Mouse (Mus musculus) embryonic facial prominence, embryonic 13.5 days (tissue): Measurements from ENCODE around the gene Acot7. TPM values are rescaled to one million over a fixed set of nuclear protein-coding genes. Genes with fewer than 3 reads are reported as not detected.
A peak's percentile ranks its signal among the peaks of the same experiment; 100 is the strongest.

ENCODE experiments used
- ATAC-seq: fragments of 200-750 bp; cut with Nextera tagmentation; 2 replicates; pipeline ENCODE4 v1.8.0; 2017; ENCODE audit warnings: low read depth; ENCODE audit not compliant: insufficient number of reproducible peaks, insufficient read depth, low FRiP score, low TSS enrichment
- H3K27ac ChIP-seq: fragments of 300-500 bp; sonication (generic); 2 replicates; pipeline ENCODE4 v1.5.1; 2015; ENCODE audit warnings: moderate library complexity, mild to moderate bottlenecking, inconsistent platforms
- H3K27me3 ChIP-seq: fragments of 300-500 bp; sonication (generic); 2 replicates; pipeline ENCODE4 v1.6.1; 2015; ENCODE audit warnings: mild to moderate bottlenecking, inconsistent platforms
- H3K36me3 ChIP-seq: fragments of 300-500 bp; sonication (generic); 2 replicates; pipeline ENCODE4 v1.6.1; 2015; ENCODE audit warnings: mild to moderate bottlenecking, inconsistent platforms
- H3K4me1 ChIP-seq: fragments of 300-500 bp; sonication (generic); 2 replicates; pipeline ENCODE4 v1.6.1; 2015; ENCODE audit warnings: inconsistent platforms
- H3K4me2 ChIP-seq: fragments of 300-500 bp; sonication (generic); 2 replicates; pipeline ENCODE4 v1.6.1; 2015; ENCODE audit warnings: moderate library complexity, mild to moderate bottlenecking, inconsistent platforms
- H3K4me3 ChIP-seq: fragments of 300-500 bp; sonication (generic); 2 replicates; pipeline ENCODE4 v1.5.1; 2015; ENCODE audit warnings: mild to moderate bottlenecking, inconsistent platforms
- H3K9ac ChIP-seq: fragments of 300-500 bp; sonication (generic); 2 replicates; pipeline ENCODE4 v1.6.1; 2015; ENCODE audit warnings: mild to moderate bottlenecking, inconsistent platforms
- H3K9me3 ChIP-seq: fragments of 300-500 bp; sonication (generic); 2 replicates; pipeline ENCODE4 v1.6.1; 2016; ENCODE audit warnings: inconsistent platforms
- WGBS: fragments of 180-500 bp; shearing (Covaris S2); methylation state at CpG from one replicate; pipeline ENCODE4 v1.1.7; 2015; ENCODE audit warnings: mixed read lengths; 5-methylcytosine and 5-hydroxymethylcytosine counted together
- polyA plus RNA-seq: library from polyadenylated mRNA; unstranded; fragments of >200 nt; fragmentation: Nextera tagmentation; extraction: Ambion mirVana; gene quantifications from 2 replicates; pipeline ENCODE4 v1.2.1, GENCODE M21; 2015

Acot7 gene
- polyA plus RNA-seq, 1 experiment from 2014 or later, result 48.5 TPM

DNA sequence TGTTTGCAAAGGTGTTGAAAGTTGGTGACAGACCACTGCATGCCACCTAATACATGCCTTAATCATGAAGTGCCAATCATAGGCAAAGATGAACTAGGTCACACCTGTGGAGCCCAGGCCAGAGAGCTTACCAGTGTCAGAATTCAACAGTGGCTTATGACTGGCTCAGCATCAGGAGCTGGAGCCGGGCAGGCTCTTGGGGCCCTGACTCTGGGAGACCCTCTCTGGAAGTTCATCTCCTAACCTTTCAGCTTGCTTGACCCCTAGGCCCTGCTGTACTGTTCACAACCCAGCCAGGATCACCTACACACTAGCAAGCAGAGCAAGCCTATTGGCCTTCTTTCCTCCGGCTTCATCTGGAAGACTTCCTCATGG, 41.1 kb upstream of the Acot7 start:
- peaks cover 22% of the 10 kb centered on the region for H3K4me1 ChIP-seq
- no peak for ATAC-seq
- H3K9me3 ChIP-seq, result no peaks in the 10 kb centered on the region
- H3K27ac ChIP-seq, result no peak overlapping the region
- no peak overlapping the region for H3K9ac ChIP-seq
- peaks cover 72% of the 10 kb centered on the region for H3K27me3 ChIP-seq
- H3K36me3 ChIP-seq, result no peaks in the 10 kb centered on the region
- H3K4me2 ChIP-seq, result no peak overlapping the region
- WGBS, result 86% methylated on average over 2 of the region's 2 CpGs
- H3K4me3 ChIP-seq, result no peak overlapping the region

DNA sequence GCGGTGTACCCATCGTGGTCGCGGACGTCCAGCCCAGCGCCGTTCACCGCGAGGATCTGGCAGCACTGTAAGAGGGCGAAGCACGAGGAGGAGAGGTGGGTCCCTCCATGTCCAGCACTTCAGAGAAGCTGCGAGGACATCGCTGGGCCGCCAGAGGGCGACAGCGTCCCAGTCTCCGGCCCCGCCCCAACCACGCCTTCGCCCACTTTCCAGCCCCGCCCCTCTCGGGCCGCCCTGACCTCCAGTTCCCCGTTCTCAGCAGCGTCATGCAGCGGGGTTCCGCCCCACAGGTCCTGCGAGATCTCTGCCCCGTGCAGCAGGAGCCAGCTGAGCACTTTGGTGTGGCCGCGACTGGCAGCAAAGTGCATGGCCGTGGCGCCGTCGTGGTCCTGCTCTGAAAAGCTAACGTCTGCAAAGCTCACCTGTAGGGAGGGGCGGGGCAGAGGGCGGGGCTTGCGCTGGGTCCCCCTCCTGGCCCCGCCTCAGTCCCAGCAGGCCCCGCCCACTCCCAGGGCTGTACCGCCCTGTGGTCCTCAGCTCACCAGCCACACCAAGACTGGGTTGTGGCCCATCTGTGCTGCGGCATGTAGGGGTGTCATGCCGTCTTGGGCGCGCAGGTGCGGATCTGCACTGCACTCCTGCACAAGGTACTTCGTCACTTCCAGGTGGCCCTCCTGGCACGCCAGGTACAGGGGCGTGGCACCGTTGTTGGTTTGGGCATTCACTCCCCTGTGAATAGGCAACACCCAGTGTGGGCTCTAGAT, 39.3 kb upstream of the Acot7 start:
- H3K9me3 ChIP-seq, result no peaks in the 10 kb centered on the region

GRCm38 (mm10) chr4:152140441-152140840, 37.5 kb upstream of the Acot7 start:
- Histone ChIP-seq H3K36me3 (no peaks in the 10 kb centered on the region), H3K4me1 (peaks cover 11% of the 10 kb centered on the region), H3K27ac (no peak overlapping the region), H3K27me3 (peaks cover 56% of the 10 kb centered on the region), H3K9ac (no peak overlapping the region), H3K4me2 (no peak overlapping the region), H3K4me3 (no peak overlapping the region), H3K9me3 (no peaks in the 10 kb centered on the region)
- WGBS, result 30% methylated on average over 6 of the region's 6 CpGs
- ATAC-seq, result no peak

More for the DNA sequence above, 39.3 kb upstream of the Acot7 start:
- Histone ChIP-seq H3K27ac (no peak overlapping the region), H3K36me3 (no peaks in the 10 kb centered on the region), H3K4me2 (peak overlapping the region; percentile 78), H3K4me1 (peaks cover 11% of the 10 kb centered on the region), H3K4me3 (peak overlapping the region; percentile 52), H3K27me3 (peaks cover 62% of the 10 kb centered on the region), H3K9ac (0 out of 2 replicates have a peak overlapping the region, but pooled peaks have one; percentile 49)
- ATAC-seq, result peak; percentile 73
- WGBS, result 2% methylated on average over 51 of the region's 51 CpGs

GRCm38 (mm10) chr4:152141521-152142135, 36.3 kb upstream of the Acot7 start:
- no peaks in the 10 kb centered on the region for H3K36me3 ChIP-seq

GRCm38 (mm10) chr4:152143632-152144031, 34.3 kb upstream of the Acot7 start:
- H3K4me1 ChIP-seq, result peaks cover 5% of the 10 kb centered on the region
- H3K36me3 ChIP-seq, result no peaks in the 10 kb centered on the region
- no peak overlapping the region for H3K9ac ChIP-seq
- H3K9me3 ChIP-seq, result no peaks in the 10 kb centered on the region
- no peak overlapping the region for H3K4me3 ChIP-seq
- WGBS, result 4% methylated on average over 1 of the region's 1 CpGs
- ATAC-seq, result no peak
- peaks cover 52% of the 10 kb centered on the region for H3K27me3 ChIP-seq
- no peak overlapping the region for H3K4me2 ChIP-seq
- no peak overlapping the region for H3K27ac ChIP-seq

More at GRCm38 (mm10) chr4:152141521-152142135, 36.3 kb upstream of the Acot7 start:
- ATAC-seq, result no peak
- H3K4me2 ChIP-seq, result no peak overlapping the region
- no peak overlapping the region for H3K27ac ChIP-seq
- peaks cover 52% of the 10 kb centered on the region for H3K27me3 ChIP-seq
- no peak overlapping the region for H3K4me3 ChIP-seq
- no peaks in the 10 kb centered on the region for H3K9me3 ChIP-seq
- 74% methylated on average over 8 of the region's 8 CpGs for WGBS
- no peak overlapping the region for H3K9ac ChIP-seq
- peaks cover 11% of the 10 kb centered on the region for H3K4me1 ChIP-seq

DNA sequence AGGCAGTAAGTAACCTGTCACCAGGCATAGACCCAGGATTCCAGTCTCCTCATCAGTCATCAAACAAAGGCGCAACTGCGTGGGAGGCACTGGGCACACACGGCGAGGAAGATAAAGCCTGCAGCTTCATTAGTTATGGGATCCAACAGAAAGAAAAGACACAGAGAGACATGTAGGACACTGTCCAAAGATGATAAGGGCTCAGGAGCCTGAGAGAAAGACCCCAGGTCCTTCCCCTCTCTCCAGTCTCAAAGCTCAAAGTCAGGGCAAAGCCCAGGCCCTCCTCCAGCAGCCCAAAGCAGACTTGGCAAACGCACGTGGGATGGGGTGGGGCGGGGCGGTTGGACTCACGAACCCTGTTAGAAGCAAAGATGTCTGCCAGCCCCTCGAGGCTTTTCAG, 32.5 kb upstream of the Acot7 start:
- WGBS, result 79% methylated on average over 10 of the region's 10 CpGs
- Histone ChIP-seq H3K4me1 (no peaks in the 10 kb centered on the region), H3K4me2 (no peak overlapping the region), H3K27ac (no peak overlapping the region), H3K4me3 (no peak overlapping the region), H3K9ac (no peak overlapping the region), H3K36me3 (no peaks in the 10 kb centered on the region), H3K9me3 (no peaks in the 10 kb centered on the region), H3K27me3 (peaks cover 55% of the 10 kb centered on the region)
- ATAC-seq, result no peak

DNA sequence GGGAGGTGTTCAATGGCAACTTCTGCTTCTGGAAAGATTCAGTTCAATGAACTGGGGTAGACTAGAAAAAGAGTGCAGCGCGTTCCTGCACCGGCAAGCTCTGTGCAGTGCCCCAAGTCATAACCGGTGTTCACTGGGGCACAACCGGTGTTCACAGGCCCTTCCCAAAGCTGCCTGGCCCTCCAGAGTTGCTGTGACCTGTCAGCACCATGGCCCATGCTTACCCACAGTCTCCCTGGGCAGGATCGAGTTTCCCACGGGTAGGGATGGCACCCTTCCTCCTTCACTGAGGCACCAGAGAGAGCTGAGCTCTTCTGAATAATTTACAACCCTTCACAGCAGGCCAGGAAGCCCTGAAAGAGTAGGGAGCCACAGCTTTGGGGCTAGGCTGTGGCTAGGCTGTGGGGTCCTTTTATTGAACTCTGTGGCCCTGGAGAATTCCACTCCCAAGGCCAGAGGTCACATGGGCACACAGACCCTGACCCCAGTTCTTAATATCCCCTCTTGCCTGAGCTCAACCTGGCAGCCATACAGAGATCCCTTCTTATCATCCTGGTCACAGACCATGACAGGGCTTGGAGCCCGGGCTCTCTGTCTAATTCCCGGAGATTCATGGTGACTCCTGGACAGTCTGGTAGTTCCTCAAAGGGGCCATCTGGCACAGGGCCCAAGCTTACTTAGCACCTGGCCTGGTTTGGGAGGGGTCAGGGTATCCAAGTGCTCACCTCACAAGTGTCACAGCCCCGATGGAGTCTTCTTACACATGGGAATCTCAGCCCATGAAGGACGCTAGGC, 31.7 kb upstream of the Acot7 start:
- 74% methylated on average over 11 of the region's 11 CpGs for WGBS
- H3K9me3 ChIP-seq, result no peaks in the 10 kb centered on the region
- no peak for ATAC-seq
- H3K4me2 ChIP-seq, result no peak overlapping the region
- no peaks in the 10 kb centered on the region for H3K4me1 ChIP-seq
- H3K27me3 ChIP-seq, result peaks cover 55% of the 10 kb centered on the region
- H3K27ac ChIP-seq, result no peak overlapping the region
- H3K9ac ChIP-seq, result no peak overlapping the region
- no peak overlapping the region for H3K4me3 ChIP-seq
- no peaks in the 10 kb centered on the region for H3K36me3 ChIP-seq

- peaks cover 82% of the 10 kb centered on the region for H3K27me3 ChIP-seq
- H3K4me1 ChIP-seq, result peaks cover 15% of the 10 kb centered on the region
- WGBS, result 76% methylated on average over 4 of the region's 4 CpGs
Observed at GRCm38 (mm10) chr4:152150546-152150945, 27.4 kb upstream of the Acot7 start.

GRCm38 (mm10) chr4:152151451-152151965, 26.4 kb upstream of the Acot7 start:
- ATAC-seq, result no peak
- WGBS, result 15% methylated on average over 7 of the region's 7 CpGs
- no peak overlapping the region for H3K27ac ChIP-seq
- peak overlapping the region; percentile 45 for H3K4me3 ChIP-seq
- peak overlapping the region; percentile 65 for H3K9ac ChIP-seq
- peak overlapping the region; percentile 71 for H3K4me2 ChIP-seq
- no peaks in the 10 kb centered on the region for H3K36me3 ChIP-seq
- H3K4me1 ChIP-seq, result peaks cover 15% of the 10 kb centered on the region
- H3K9me3 ChIP-seq, result no peaks in the 10 kb centered on the region
- peaks cover 86% of the 10 kb centered on the region for H3K27me3 ChIP-seq

More at GRCm38 (mm10) chr4:152150546-152150945, 27.4 kb upstream of the Acot7 start:
- Histone ChIP-seq H3K9me3 (no peaks in the 10 kb centered on the region), H3K4me2 (no peak overlapping the region), H3K9ac (no peak overlapping the region), H3K4me3 (no peak overlapping the region), H3K36me3 (no peaks in the 10 kb centered on the region), H3K27ac (no peak overlapping the region)
- ATAC-seq, result no peak

DNA sequence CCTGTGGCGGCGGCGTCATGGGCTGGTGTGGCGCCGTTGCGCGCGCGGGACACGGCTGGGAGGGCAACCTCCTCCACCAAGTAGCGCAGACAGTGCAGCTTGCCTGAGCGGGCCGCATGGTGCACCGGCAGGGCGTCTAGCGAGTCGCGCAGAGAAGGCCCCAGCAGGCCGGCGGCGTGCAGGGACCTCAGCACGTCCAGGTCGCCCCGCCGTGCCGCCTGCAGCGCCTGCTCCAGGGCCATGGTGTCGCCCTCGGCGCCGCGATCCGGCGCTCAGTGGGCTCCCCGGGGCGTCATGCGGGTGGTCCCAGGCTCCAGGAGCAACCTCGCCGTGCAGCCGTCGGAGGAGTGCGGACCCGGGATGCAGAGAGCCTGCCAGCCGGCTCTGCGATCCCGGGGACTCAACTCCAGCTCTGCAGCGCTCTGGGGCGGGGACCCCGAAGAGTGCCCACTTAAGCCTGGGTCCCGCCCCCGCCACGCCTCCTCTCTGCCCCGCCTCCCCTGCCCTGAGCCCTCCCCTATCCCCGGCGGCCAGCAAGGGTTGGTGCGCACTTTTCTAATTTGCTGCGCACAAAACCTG, 25.9 kb upstream of the Acot7 start, which contains the start of gene Espn:
Gene Espn, minus strand, starts transcription at position 406 of the 579 bp plus-strand sequence.
- H3K9me3 ChIP-seq, result no peaks in the 10 kb centered on the region
- ATAC-seq, result peak; percentile 76
- peak within 1 kb of the TSS; percentile 45 for H3K4me3 ChIP-seq
- H3K4me2 ChIP-seq, result peak within 1 kb of the TSS; percentile 71
- no peaks in the 10 kb centered on the region for H3K36me3 ChIP-seq
- H3K4me1 ChIP-seq, result peaks cover 15% of the 10 kb centered on the region
- peak within 1 kb of the TSS; percentile 65 for H3K9ac ChIP-seq
- under 1% methylated on average over 56 of the region's 57 CpGs for WGBS
- H3K27ac ChIP-seq, result no peak within 1 kb of the TSS
- peaks cover 87% of the 10 kb centered on the region for H3K27me3 ChIP-seq

GRCm38 (mm10) chr4:152153771-152154177, 24.2 kb upstream of the Acot7 start:
- 0 out of 2 replicates have a peak, but pooled peaks have one; percentile 38 for ATAC-seq
- H3K27me3 ChIP-seq, result peaks cover 93% of the 10 kb centered on the region
- H3K9me3 ChIP-seq, result no peaks in the 10 kb centered on the region
- H3K4me1 ChIP-seq, result peaks cover 23% of the 10 kb centered on the region
- peak overlapping the region; percentile 51 for H3K4me2 ChIP-seq
- no peak overlapping the region for H3K9ac ChIP-seq
- H3K36me3 ChIP-seq, result no peaks in the 10 kb centered on the region
- no peak overlapping the region for H3K27ac ChIP-seq
- peak overlapping the region; percentile 23 for H3K4me3 ChIP-seq
- 2% methylated on average over 23 of the region's 23 CpGs for WGBS
